ENCODE assay signal across 19 mouse cellular contexts in the genomic region with DNA sequence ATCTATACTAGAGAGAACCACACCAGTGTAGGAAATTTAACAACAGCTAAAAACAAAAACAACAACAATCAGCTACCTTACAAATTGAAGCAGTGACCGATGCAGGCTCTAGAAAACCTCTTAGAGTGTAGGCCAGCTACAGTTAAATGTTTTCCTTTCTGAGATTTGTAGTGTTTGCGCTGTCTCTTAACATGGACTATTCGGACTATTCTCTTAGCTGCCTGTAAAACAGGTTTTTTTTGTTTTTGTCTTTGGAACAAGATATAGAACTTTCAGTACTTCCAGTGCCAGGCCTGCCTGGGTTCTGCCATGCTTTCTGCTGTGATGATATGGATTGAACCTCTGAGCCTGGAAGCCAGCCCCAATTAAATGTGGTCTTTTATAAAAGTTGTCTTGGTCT. TPM values are rescaled to one million over a fixed set of nuclear protein-coding genes. Genes with fewer than 3 reads are reported as not detected.
DNase-seq lines count a peak whose midpoint lies in the region; ATAC-seq and TF ChIP-seq lines count a peak whose summit lies in the region.
"Had no signal": no experiment of that assay in that cellular context is flagged by ENCODE, and none has a peak within 500 bp of the region (broad histone marks: within the 10 kb centered on the region; RNA-seq: fewer than 3 reads in every experiment).

No protein-coding gene starts in this region.

- no peaks in the 10 kb centered on the region for H3K4me1 ChIP-seq in lung, embryonic 14.5 days (ENCODE audit: insufficient read depth)
- no peaks in the 10 kb centered on the region for H3K4me1 ChIP-seq in lung, adult 2 months (ENCODE audit: control insufficient read depth, insufficient read depth, low read length)
- no peaks in the 10 kb centered on the region for H3K4me1 ChIP-seq in lung, postnatal 0 days (ENCODE audit: insufficient read depth, low read depth, low read length)

- no peaks in the 10 kb centered on the region; the same call in 1 of the 2 replicates for H3K9me3 ChIP-seq in lung, embryonic 14.5 days (ENCODE audit: low read depth, low read length)
- no peaks in the 10 kb centered on the region for H3K9me3 ChIP-seq in lung, postnatal 0 days (ENCODE audit: low read length)
- H3K9me3 ChIP-seq: G1E had no signal

- WGBS in lung, embryonic 14.5 days, result 61% methylated on average over 3 of the region's 3 CpGs
- WGBS in lung, adult 2 months, result 70% methylated on average over 3 of the region's 3 CpGs
- WGBS in lung, postnatal 0 days, result 57% methylated on average over 3 of the region's 3 CpGs

- 0 out of 2 replicates have a peak, but pooled peaks cover 2% of the 10 kb centered on the region for H3K36me3 ChIP-seq in lung, embryonic 14.5 days (ENCODE audit: insufficient read depth)
- H3K36me3 ChIP-seq in lung, postnatal 0 days (ENCODE audit: insufficient read depth, low read length), result no peaks in the 10 kb centered on the region
- H3K36me3 ChIP-seq: G1E had no signal

- H3K9ac ChIP-seq in lung, embryonic 14.5 days, result no peak overlapping the region
- H3K9ac ChIP-seq in lung, postnatal 0 days (replicated peaks; ENCODE audit: low read depth), result no peak overlapping the region

- H3K27ac ChIP-seq in lung, embryonic 14.5 days (ENCODE audit: low read depth), result no peak overlapping the region
- H3K27ac ChIP-seq in lung, postnatal 0 days (ENCODE audit: low read length), result peak overlapping the region; percentile 0; the same call in 1 of the 2 replicates

- ATAC-seq in lung, embryonic 14.5 days (ENCODE audit: insufficient read depth), result no peak
- ATAC-seq in lung, postnatal 0 days, result peak; percentile 57
- ATAC-seq: activated CD4-positive, CD25-positive, alpha-beta regulatory T cell, adult 4 months; CD4-positive, CD25-positive, alpha-beta regulatory T cell, adult 4 months; Patski had no signal

- no peak overlapping the region for H3K4me3 ChIP-seq in lung, embryonic 14.5 days (ENCODE audit: low read depth, low read length)
- no peak overlapping the region for H3K4me3 ChIP-seq in lung, adult 2 months (replicated peaks; ENCODE audit: extremely low read depth, low read depth, low read length)
- H3K4me3 ChIP-seq in lung, postnatal 0 days (ENCODE audit: low read depth, low read length), result no peak overlapping the region

- DNase-seq in lung, embryonic 14.5 days, result peak; percentile 2
- no peak for DNase-seq in lung, adult 2 months
- DNase-seq in lung, postnatal 0 days (ENCODE audit: low spot score), result peak; percentile 62
- no peak for DNase-seq in lung, postnatal 14 days
- DNase-seq: adrenal gland, adult 2 months; adrenal gland, adult 8-10 months; adrenal gland, postnatal 10 days; adrenal gland, postnatal 14 days; adrenal gland, postnatal 25 days; adrenal gland, postnatal 36 days; B cell, adult 2 months; cerebellum, adult 11 months; cerebellum, adult 11-12 months; cerebellum, adult 18-20 months had no signal

- H3K4me2 ChIP-seq in lung, embryonic 14.5 days, result no peak overlapping the region
- no peak overlapping the region; the same call in 1 of the 2 replicates for H3K4me2 ChIP-seq in lung, postnatal 0 days (replicated peaks; ENCODE audit: low read depth, low read length)

- no peak for TF ChIP-seq CTCF in lung, embryonic 14.5 days (IDR thresholded peaks at IDR 0.05; ENCODE audit: low read depth)
- no peak for TF ChIP-seq CTCF in lung, adult 2 months (IDR thresholded peaks at IDR 0.05; ENCODE audit: insufficient read depth, low read length)
- TF ChIP-seq CTCF in lung, postnatal 0 days (IDR thresholded peaks at IDR 0.05), result no peak

- TF ChIP-seq POLR2A in lung, adult 2 months (IDR thresholded peaks at IDR 0.05; ENCODE audit: borderline replicate concordance, extremely low read depth, low read depth, low read length), result no peak

- no peak for TF ChIP-seq EP300 in lung, postnatal 0 days (IDR thresholded peaks at IDR 0.05)

- no peaks in the 10 kb centered on the region for H3K27me3 ChIP-seq in lung, embryonic 14.5 days (ENCODE audit: insufficient read depth, low read length)
- no peaks in the 10 kb centered on the region for H3K27me3 ChIP-seq in lung, postnatal 0 days (replicated peaks; ENCODE audit: insufficient read depth, low read length)
- H3K27me3 ChIP-seq: CH12.LX, Patski had no signal

RNA-seq across cellular contexts. Expression of gene Zfp946, which starts 23.7 kb away (rescaled TPM):
- 15.3 and 16.1 TPM in 2 replicates for polyA plus RNA-seq in lung, embryonic 14.5 days (2014; fragmentation: Nextera tagmentation; extraction: Ambion mirVana)
- polyA plus RNA-seq in lung, adult 2 months (2012; rRNA removed), result 2.2 and 2.3 TPM in 2 replicates
- 5.7 and 5.9 TPM in 2 replicates for polyA plus RNA-seq in lung, postnatal 0 days (2015; fragmentation: Nextera tagmentation; extraction: Ambion mirVana)

Comparison
In these comparisons a context has a peak if more than half of its experiments do, and no peak if none do; other contexts are left out.
1. DNase-seq: peak in lung, embryonic 14.5 days (single experiment) and lung, postnatal 0 days (single experiment); none in lung, adult 2 months (single experiment) and lung, postnatal 14 days (single experiment).